Mouse (Mus musculus): ENCODE measurements around the gene Fkbp14.

Gene Fkbp14

DNA sequence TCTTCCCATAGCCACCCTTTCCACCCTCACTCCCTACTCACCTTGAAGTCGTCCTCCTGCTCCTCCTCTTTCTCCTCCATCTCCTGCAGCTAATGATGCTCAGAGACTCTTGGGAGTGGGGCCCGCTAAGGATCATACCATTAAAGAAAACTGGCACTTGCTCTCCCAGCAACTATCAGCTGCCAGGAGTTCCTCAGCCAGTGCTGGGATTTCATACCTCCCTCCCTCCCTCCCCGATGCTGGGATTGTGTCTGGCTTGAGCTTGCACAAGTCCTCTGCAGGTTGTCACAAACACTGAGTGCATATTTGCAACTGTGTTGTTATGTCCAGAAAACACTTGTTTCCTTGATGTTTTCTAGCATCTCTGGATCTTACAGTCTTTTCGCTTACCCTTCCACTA is at the start of gene Fkbp14:
Gene Fkbp14 (minus strand): TSS at position 101 of the 400 bp plus-strand sequence.
- DNase-seq (ENCODE audit: low read depth) = no peak

DNA sequence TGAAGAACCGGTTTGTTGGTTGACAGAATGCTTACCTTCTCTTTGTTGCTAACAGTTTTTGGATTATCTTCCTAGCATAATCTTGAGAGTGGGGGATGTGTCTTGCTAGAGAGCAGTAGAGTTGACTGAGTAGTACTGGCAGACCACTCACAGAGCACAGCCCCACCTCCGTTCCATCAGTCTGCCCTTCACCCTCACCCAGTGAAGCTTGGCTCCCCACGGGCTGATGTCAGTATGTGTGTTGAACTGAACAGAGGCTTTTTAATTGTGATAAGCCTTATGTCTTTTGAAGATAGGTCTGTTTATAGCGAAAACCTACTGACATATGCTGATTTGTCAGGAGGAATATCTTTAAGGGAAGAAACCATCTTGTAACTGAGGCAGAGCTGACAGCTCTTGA is 46.1 kb upstream of the Fkbp14 start:
- DNase-seq (ENCODE audit: low read depth) = no peak

DNA sequence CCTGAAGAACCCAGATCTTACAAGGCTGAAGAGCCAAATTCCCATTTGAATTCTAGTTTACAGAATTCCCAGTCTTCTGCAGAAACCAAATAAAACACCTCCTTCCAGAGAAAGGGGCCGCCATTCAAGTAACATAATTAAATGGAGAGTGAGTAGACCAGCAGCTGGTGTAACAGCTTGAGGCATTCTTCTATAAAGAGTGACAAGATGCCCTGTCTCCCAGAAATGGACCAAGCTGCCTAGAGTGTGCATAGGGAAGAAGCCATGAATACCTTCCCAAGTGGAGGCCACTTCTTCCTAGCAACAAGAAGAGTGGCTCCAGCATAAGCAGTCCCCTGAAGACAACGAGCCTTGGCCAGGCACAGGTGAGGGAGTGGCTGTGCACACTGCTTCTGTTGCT is 44.8 kb upstream of the Fkbp14 start:
- DNase-seq (ENCODE audit: low read depth) = no peak

DNA sequence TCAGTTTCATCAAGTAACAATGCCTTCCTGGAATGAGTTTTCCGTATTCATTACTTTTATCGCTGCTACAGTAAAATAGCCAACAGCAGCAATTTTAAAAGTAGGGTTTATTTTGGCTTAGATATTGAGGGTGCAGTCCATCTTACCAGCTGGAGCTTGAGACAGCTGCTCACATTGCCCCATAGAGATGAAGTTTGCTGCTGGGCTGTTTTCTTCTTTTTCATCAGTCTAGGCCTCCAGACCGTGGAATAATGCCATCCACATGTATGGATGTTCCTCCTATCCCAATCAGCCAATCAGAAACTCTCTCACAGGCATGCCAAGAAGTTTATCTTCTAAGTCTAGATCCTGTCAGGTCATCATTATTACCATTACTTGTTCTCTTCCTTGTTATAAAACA is 42.8 kb upstream of the Fkbp14 start:
- no peak for DNase-seq (ENCODE audit: low read depth)

DNA sequence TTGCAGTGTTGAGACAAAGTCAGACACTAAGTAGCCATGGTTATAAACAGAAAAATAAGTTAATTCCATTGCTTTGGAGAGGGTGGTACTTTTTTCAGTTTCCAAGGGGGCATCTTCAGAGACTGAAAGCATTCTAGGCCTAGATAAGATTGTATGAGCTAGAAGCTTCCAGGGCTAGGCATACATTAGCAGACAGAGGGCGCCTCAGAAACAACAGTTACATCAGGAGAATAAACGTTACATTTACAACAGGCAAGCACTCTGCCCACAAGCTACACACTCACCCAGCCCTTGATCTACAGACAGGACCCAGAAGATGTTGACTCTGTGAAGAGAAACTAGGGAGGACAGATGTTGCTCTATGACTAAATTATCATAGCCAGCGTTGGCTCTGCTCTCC is 34.4 kb upstream of the Fkbp14 start:
- peak; percentile 42 for DNase-seq (ENCODE audit: low read depth)

DNA sequence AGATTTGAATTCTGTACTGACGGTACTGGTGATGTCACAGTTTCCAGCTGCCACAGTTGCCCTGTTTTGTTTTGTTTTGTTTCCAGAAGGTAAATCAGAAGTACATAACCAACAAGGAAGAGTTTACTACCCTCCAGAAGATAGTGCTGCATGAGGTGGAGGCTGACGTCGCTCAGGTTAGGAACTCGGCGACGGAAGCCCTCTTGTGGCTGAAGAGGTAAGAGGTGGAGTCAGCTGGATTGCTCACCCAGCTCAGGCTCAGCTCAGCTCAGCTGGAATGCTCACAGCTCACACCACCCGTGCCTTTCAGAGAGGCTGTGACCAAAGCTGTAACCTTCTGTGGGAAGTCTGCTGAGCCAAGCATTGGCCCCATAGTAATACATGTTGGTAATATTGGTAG is 32.6 kb upstream of the Fkbp14 start:
- DNase-seq (ENCODE audit: low read depth) = peak; percentile 52

DNA sequence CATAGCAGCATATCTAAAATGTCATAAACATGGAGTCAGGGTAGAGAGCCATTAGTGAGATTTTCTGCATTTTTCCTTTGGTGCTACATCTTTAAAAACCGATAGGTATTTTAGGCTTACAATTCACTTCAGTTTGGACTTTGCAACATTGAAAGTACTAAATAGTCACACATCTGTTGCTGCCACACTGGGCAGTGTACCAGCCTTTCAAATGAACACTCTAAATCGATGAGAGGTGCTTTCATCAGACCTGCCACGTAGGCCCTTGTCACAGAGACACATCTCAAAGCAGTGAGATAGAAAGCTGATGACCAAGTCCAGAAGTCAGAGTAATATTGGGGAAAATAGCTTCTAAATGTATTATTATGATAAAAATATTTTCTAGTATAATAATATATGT is 31.3 kb upstream of the Fkbp14 start:
- no peak for DNase-seq (ENCODE audit: low read depth)

DNA sequence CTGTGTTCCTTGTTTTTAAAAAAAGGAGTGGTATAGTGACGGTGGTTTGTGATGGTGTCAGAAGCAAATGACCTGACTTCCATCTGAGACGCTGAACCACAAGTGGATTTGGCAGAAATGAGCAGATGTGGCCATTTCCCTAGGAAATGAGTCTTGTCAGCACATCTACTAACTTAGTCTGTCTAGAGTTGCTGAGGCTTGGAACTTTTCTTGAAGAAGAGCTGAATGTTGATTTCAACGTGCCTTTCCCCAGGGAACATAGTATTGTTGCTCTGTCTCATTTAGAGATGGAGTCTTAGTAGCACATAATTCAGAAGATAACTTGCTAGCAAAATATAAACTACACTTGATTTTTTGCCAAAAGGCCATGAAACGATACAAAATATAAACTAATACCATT is 23.2 kb upstream of the Fkbp14 start:
- DNase-seq (ENCODE audit: low read depth) = no peak

DNA sequence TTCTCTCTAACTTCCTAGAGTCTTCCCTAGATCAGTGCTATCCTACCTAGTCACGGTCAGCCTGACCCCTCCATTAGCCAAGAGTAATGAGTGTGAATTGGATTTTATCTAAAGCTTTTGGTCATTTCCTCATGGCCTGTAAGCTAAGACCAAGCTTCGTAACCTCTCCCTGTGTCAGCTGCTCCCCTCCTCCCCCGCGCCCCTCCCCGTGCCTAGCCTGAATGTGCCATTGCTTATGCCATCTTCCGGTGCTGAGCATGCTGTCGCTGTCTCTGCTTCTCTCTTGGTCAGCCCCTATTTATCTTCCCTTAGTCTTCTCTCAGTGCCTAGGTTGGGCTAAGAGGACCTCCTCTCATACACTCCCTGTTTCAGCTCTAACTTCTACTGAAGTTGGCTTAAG is 22.4 kb upstream of the Fkbp14 start:
- no peak for DNase-seq (ENCODE audit: low read depth)

DNA sequence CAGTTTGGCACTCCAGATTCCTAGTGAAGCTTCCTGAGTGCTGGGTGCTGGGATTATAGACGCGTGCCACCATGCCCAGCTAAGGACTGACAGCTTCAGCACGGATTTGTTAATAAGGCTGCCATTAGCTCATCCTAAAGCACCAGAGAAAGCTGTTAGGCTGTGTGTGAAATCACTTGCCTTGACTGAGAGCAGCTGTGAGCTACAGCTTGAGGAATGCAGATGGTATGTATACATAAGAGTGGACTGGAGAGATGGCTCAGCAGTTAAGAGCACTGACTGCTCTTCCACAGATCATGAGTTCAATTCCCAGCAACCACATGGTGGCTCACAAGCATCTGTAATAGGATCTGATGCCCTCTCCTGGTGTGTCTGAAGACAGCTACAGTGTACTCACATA is 20.3 kb upstream of the Fkbp14 start:
- no peak for DNase-seq (ENCODE audit: low read depth)

DNA sequence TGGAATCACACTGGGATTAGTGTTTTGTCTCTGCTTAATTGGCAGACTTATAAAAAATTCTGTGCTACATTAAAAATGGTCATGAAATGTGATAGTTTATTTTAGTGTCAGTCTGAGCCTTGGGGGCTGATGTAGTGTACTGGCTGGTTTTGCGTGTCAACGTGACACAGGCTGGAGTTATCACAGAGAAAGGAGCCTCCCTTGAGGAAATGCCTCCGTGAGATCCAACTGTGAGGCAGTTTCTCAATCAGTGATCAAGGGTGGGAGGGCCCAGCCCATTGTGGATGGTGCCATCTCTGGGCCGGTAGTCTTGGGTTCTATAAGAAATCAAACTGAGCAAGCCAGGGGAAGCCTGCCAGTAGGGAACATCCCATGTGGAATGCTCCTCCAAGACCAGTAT is 9.1 kb upstream of the Fkbp14 start:
- no peak for DNase-seq (ENCODE audit: low read depth)

DNA sequence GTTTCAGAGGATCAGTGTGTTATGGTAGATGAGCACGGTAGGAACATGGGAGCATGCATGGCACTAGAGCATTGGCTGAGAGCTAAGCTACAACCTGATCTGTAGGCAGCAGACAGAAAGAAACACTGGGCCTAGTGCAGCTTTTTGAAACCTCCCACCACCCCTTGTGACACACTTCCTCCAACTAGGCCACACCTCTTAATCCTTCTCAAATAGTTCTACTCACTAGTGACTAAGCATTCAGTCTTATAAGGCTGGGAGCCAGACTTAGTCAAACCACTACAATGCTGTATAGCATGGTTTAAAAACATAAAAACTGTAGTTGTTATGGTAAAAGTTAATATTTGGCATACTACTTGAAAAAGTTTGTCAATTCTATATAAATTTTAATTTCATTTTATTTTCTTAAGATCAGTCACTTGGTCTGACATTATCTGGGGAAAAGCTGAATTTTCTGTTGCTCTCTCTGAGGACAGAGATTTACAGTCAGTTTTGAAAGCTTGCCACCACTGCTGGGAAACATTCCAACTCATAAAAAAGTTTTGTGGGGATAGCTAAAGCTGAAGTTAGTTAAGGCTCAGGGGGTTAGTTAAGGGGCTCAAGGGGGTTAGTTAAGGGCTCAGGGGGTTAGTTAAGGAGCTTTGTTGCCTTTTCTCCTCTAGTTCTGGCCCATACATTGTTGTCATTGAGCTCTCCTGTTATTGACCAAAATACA is 7.0 kb upstream of the Fkbp14 start:
- DNase-seq (ENCODE audit: low read depth) = no peak

DNA sequence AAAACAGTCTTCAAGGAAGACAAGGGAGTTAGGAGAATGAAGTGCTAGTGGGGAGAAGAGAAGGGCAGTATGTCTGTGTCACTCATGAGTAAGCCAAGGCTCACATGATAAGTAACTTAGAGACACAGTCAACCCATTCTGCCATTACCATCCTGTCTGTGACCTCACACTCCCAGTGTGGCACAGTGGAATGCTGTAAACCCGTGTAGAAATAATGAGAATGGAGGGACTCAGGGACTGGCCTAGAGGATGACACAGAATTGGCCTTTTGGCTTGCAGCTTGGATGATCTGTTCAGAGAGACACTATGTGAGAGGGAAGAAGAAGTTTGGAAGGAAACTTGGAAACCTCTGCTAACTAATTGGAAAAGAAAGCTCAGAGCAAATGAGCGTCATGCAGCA is 5.8 kb upstream of the Fkbp14 start:
- no peak for DNase-seq (ENCODE audit: low read depth)

DNA sequence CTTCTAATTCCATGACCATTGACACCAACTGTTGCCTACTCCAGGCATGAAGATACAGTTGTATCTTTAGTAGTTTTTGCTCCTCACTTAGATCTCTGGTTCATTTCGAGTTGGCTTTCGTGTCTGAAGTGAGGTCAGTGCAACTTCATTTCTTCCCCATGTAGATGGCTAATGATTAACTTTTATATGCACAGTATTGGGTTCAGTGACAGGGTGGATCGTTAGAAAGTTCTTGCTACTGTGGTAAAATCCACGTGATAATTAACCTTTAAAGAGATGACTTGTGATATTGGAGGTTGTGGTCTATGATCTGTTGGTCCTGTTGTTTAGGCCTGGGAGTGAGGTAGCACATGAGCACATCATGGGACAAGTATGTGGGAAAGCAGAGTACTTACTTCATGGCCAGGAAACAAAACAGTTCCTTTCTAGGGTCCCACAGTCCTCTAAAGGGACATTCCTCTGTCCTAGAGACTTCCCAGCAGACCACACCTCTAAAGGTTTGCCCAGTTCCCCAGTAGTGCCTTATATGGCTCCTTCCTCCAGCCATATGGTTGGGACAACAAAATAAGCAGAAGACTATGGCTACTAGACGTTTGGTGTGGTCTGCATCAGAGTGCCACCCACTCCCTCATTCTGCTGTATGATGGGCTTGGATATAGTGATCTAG is 3.7 kb upstream of the Fkbp14 start:
- no peak for DNase-seq (ENCODE audit: low read depth)

DNA sequence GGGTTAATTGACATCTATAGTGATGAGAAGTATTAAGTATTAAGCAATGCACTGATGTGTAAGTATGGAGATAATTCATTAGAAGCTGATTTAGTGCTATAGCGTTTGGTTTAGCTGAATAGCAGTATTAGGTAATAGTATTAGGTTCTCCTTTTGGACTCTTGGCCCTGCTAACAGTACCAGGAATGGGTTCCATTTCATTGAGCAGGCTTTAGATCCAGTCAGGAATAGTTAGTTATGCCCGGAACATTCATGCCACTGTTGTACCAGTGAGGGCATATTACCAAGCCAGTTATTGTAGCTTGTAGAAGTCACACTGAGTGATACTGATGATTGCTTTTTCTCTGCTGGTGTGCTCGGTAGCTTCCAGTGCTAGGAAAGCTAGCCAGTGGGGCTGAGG is 603 bp upstream of the Fkbp14 start:
- DNase-seq (ENCODE audit: low read depth) = no peak

DNA sequence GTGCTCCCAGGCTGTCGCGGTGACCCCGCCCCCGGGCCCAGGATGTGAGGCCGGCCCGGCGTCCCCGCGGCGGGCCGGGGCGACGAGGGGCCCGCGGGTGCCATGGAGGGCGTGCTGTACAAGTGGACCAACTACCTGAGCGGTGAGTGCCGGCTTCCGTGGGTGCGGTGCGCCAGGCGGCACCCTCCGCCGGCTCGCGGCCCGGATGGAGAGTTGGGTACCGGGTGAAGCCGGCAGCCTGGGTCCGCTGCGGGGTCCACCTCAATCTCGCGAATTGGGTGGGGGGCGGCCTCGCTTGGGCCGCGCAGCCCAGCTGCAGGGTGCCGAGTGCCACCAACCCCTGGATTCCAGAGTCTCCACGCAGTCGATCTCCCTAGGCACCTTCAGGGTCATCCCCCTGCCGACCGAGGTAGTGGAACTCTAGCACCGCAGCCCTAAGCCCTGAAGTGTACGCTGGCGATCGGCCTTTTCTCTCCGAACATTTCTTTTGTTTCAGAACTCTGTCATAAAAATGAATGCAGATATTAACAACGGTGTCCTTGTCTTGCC is 1.7 kb downstream of the Fkbp14 start:
- DNase-seq (ENCODE audit: low read depth) = no peak

DNA sequence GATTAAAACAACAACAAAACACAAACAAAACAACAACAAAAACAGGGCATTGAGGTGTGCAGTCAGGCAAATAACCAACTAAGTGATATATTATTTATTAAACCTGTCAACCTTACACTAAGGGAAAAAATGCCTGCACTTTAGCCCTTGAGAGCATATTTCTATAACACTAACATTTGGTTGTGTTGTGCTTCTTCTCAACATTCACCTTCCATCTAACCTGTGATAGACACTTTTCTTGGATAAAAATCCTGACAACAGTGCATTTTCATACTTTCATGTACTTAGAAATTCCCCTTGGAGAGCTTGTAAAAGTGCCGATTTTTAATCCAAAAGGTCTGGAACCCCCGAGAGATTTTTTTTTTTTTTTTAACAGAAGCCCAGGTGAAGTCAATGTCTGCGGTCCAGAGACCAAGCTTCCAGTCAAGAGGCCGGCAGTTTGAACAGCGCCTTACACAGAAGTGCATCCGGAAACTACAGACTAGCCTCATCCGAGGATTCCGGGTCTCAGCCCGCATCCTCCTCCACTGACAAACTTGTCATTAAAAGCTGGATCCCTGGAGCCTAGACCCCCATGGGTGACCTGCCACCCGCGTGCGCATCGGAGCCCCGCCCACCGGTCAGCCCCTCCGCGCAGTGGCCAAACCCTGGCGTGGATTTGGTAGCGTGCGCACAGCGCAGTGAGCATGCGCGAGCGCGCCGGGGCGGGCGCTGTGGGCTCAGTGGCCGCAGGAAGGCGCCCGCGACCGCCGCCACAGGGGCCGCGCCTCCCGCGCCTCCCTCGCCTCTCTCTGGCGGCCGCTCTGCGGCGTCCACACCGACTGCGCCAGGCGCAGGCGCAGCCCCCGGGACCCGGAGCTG is 2.4 kb downstream of the Fkbp14 start, which contains the start of gene Plekha8:
Gene Plekha8 (plus strand): TSS at position 643 of the 861 bp plus-strand sequence.
- peak; percentile 65 for DNase-seq (ENCODE audit: low read depth)

DNA sequence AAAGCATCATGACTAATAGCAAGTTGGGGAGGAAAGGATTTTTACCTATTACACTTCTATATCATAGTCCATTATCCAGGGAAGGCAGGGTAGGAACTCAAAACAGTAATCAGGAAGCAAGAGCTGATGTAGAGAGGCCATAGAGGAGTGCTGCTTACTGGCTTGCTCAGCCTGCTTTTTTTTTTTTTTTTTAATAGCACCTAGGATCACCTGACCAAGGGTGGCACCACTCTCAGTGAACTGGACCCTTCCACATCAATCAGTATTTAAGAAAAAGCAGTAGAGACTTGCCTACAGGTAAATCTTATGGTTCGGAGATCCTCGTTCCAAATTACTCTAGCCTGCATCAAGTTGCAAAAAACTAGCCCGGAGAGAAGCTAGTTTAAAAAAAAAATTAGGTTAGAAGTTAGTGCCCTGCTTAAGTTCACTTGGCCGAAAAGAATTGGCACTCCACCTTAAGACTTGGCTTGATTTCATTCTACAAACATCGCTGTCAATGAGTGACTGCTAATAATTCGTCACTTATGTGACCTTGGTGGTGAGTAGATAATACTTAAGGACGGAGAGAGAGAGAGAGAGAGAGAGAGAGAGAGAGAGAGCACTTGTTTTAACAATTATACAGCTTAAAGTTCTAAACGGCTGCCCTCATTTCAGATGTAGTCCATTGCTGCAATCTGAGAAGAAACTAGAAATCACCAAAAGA is 3.2 kb downstream of the Fkbp14 start:
- DNase-seq (ENCODE audit: low read depth) = no peak

DNA sequence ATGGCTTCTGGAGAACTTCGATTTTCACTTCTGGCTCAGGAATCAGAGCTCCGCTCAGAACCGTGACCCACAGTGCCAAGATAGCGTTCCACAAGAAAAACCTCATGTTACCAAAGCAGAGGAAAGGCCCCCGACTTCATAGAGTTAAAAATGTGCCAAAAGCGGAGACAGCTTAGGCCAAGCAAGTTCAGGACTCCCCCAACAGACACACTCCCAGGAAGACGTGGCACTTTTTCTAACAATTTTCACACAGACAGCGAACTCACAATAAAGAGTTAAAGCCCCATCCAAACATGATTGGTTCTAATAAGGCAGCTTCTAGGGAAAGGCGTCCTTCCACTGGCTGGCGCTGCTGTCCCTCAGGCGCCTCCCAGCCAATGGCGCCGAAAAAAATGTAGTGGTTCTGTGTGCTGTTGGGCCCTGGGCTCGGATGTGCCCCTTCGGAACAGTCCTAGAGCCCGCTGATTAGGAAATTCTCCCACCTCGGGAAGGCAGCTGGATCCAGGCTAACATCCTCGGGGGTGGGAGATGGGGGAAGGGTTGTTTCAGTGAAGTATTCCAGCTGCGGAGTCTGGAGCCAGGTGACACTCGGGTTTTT is 4.1 kb downstream of the Fkbp14 start:
- peak; percentile 65 for DNase-seq (ENCODE audit: low read depth)

DNA sequence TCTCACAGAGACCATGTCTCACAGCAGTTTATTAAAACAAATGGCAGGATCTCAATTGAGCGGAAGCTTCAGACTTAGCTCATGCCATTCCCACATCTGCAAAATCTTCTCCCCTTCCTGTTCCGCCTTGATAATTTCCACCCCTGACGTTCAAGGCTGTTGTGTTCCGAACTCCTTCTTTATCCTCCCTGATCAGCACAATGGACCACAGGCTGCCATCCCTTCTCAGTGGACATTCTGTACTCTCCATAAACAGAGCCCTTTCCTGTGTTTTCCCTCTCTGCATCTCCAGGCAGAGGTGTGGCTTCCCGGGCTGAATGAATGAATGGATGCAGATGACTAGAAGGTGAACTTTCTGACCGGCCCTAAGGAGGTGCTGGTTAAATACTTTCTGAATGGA is 5.3 kb downstream of the Fkbp14 start:
- DNase-seq (ENCODE audit: low read depth) = no peak

DNA sequence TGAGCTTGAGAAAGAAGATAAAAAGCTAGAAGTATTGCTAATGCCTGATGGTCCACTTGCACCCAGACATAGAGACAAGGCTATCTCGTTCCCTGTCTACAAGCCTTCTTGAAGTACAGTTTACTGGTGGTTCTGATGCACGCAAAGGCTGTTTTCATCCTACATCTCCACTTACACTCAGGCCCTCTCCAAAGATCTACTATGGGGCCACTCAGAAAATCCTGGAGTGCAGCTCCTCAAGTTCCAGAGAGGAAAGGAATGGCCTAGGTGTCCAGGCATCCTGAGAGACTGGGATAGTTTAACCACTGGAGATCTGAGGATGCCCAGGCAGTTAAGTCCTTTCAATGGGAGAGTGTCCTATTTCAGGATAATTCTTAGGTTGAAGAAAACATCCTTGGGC is 6.4 kb downstream of the Fkbp14 start:
- no peak for DNase-seq (ENCODE audit: low read depth)

DNA sequence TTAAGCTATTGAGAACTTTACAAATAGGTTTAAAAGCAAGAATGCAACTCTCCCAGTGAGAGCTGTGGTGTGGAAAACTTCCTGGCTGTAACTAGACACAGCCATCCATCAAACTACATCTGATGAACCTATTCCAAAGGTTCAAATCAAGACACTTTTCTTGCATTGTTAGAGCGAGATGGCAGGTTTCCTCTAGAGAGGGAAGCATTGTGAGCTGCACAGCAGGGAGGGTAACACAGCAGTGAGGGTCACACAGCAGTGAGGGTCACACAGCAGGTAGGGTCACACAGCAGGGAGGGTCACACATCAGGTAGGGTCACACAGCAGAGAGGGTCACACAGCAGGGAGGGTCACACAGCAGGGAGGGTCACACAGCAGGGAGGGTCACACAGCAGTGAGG is 8.9 kb downstream of the Fkbp14 start:
- DNase-seq (ENCODE audit: low read depth) = no peak
